Mouse (Mus musculus) neural tube, embryonic 12.5 days (tissue): Measurements from ENCODE around the gene Scfd1. TPM values are rescaled to one million over a fixed set of nuclear protein-coding genes. Genes with fewer than 3 reads are reported as not detected.

Experiments
- ATAC-seq: fragments of 200-750 bp; cut with Nextera tagmentation; 2 replicates; pipeline ENCODE4 v1.8.0; 2017; ENCODE audit warnings: low read depth, mild to moderate bottlenecking, moderate TSS enrichment, moderate library complexity; ENCODE audit not compliant: low FRiP score
- H3K27ac ChIP-seq: fragments of 300-500 bp; sonication (generic); 2 replicates; pipeline ENCODE4 v1.5.1; 2016
- H3K27me3 ChIP-seq: fragments of 300-500 bp; sonication (generic); replicated peaks from 2 replicates; pipeline ENCODE4 v1.6.1; 2016; ENCODE audit warnings: mild to moderate bottlenecking
- H3K36me3 ChIP-seq: fragments of 300-500 bp; sonication (generic); 2 replicates; pipeline ENCODE4 v1.6.1; 2016; ENCODE audit warnings: mild to moderate bottlenecking
- H3K4me1 ChIP-seq: fragments of 300-500 bp; sonication (generic); 2 replicates; pipeline ENCODE4 v1.6.1; 2016
- H3K4me2 ChIP-seq: fragments of 300-500 bp; sonication (generic); replicated peaks from 2 replicates; pipeline ENCODE4 v1.6.1; 2016; ENCODE audit warnings: mild to moderate bottlenecking
- H3K4me3 ChIP-seq: fragments of 300-500 bp; sonication (generic); 2 replicates; pipeline ENCODE4 v1.5.1; 2016
- H3K9ac ChIP-seq: fragments of 300-500 bp; sonication (generic); 2 replicates; pipeline ENCODE4 v1.6.1; 2016; ENCODE audit warnings: mild to moderate bottlenecking
- H3K9me3 ChIP-seq: fragments of 300-500 bp; sonication (generic); 2 replicates; pipeline ENCODE4 v1.6.1; 2016; ENCODE audit warnings: mild to moderate bottlenecking
- WGBS: fragments of 180-500 bp; shearing (Covaris S2); methylation state at CpG from one replicate; pipeline ENCODE4 v1.1.7; 2016; 5-methylcytosine and 5-hydroxymethylcytosine counted together
- polyA plus RNA-seq: library from polyadenylated mRNA; unstranded; fragments of >200 nt; fragmentation: Nextera tagmentation; extraction: Ambion mirVana; gene quantifications from 2 replicates; pipeline ENCODE4 v1.2.1, GENCODE M21; 2016

The Scfd1 gene
- polyA plus RNA-seq, 1 experiment from 2014 or later = 73.2 TPM

GRCm38 (mm10) chr12:51403987-51404586 lies 26.8 kb downstream of the Scfd1 start:
- ATAC-seq = no peak
- Histone ChIP-seq H3K27me3 (no peaks in the 10 kb centered on the region), H3K4me1 (no peaks in the 10 kb centered on the region), H3K36me3 (peaks cover 35% of the 10 kb centered on the region), H3K9me3 (no peaks in the 10 kb centered on the region), H3K4me3 (no peak overlapping the region), H3K9ac (no peak overlapping the region), H3K27ac (no peak overlapping the region), H3K4me2 (no peak overlapping the region)
- 62% methylated on average over 4 of the region's 4 CpGs for WGBS

GRCm38 (mm10) chr12:51411362-51411761 lies 34.1 kb downstream of the Scfd1 start:
- H3K9ac ChIP-seq = no peak overlapping the region
- H3K9me3 ChIP-seq = no peaks in the 10 kb centered on the region
- no peak for ATAC-seq
- 94% methylated on average over 4 of the region's 4 CpGs for WGBS
- H3K27ac ChIP-seq = no peak overlapping the region
- peaks cover 30% of the 10 kb centered on the region for H3K36me3 ChIP-seq
- no peaks in the 10 kb centered on the region for H3K4me1 ChIP-seq
- no peak overlapping the region for H3K4me3 ChIP-seq
- no peak overlapping the region for H3K4me2 ChIP-seq
- H3K27me3 ChIP-seq = no peaks in the 10 kb centered on the region

- no peak for ATAC-seq
- H3K9ac ChIP-seq = no peak overlapping the region
- H3K4me1 ChIP-seq = no peaks in the 10 kb centered on the region
- H3K27ac ChIP-seq = no peak overlapping the region
- H3K9me3 ChIP-seq = no peaks in the 10 kb centered on the region
- no peaks in the 10 kb centered on the region for H3K27me3 ChIP-seq
- H3K36me3 ChIP-seq = peaks cover 35% of the 10 kb centered on the region
- no peak overlapping the region for H3K4me3 ChIP-seq
- WGBS = 82% methylated on average over 2 of the region's 2 CpGs
- no peak overlapping the region for H3K4me2 ChIP-seq
Observed at GRCm38 (mm10) chr12:51437541-51437940, 60.2 kb downstream of the Scfd1 start.

- Histone ChIP-seq H3K9me3 (no peaks in the 10 kb centered on the region), H3K27ac (no peak overlapping the region), H3K9ac (no peak overlapping the region), H3K27me3 (no peaks in the 10 kb centered on the region), H3K4me1 (no peaks in the 10 kb centered on the region), H3K4me2 (no peak overlapping the region), H3K4me3 (no peak overlapping the region), H3K36me3 (peaks cover 35% of the 10 kb centered on the region)
- ATAC-seq = no peak
- 93% methylated on average over 2 of the region's 2 CpGs for WGBS
Observed at GRCm38 (mm10) chr12:51438311-51438710, 61.0 kb downstream of the Scfd1 start.

- 89% methylated on average over 2 of the region's 2 CpGs for WGBS
- H3K27ac ChIP-seq = no peak overlapping the region
- H3K27me3 ChIP-seq = no peaks in the 10 kb centered on the region
- no peaks in the 10 kb centered on the region for H3K4me1 ChIP-seq
- no peaks in the 10 kb centered on the region for H3K9me3 ChIP-seq
- H3K4me3 ChIP-seq = no peak overlapping the region
- ATAC-seq = no peak
- no peak overlapping the region for H3K9ac ChIP-seq
- H3K36me3 ChIP-seq = peaks cover 45% of the 10 kb centered on the region
- H3K4me2 ChIP-seq = no peak overlapping the region
Observed at GRCm38 (mm10) chr12:51449303-51449702, 72.0 kb downstream of the Scfd1 start.

GRCm38 (mm10) chr12:51470881-51471280 lies 93.6 kb downstream of the Scfd1 start:
- Histone ChIP-seq H3K27me3 (no peaks in the 10 kb centered on the region), H3K9ac (no peak overlapping the region), H3K4me1 (no peaks in the 10 kb centered on the region), H3K9me3 (no peaks in the 10 kb centered on the region), H3K36me3 (no peaks in the 10 kb centered on the region), H3K4me2 (no peak overlapping the region), H3K4me3 (no peak overlapping the region), H3K27ac (no peak overlapping the region)
- 91% methylated on average over 4 of the region's 4 CpGs for WGBS
- no peak for ATAC-seq

GRCm38 (mm10) chr12:51481246-51481645 lies 103.9 kb downstream of the Scfd1 start:
- H3K4me3 ChIP-seq = no peak overlapping the region
- no peak overlapping the region for H3K9ac ChIP-seq
- no peak for ATAC-seq
- no peak overlapping the region for H3K27ac ChIP-seq
- H3K36me3 ChIP-seq = no peaks in the 10 kb centered on the region
- no peaks in the 10 kb centered on the region for H3K27me3 ChIP-seq
- no peak overlapping the region for H3K4me2 ChIP-seq
- WGBS = 84% methylated on average over 2 of the region's 2 CpGs
- H3K4me1 ChIP-seq = no peaks in the 10 kb centered on the region
- peaks cover 3% of the 10 kb centered on the region; the same call in 1 of the 2 replicates for H3K9me3 ChIP-seq

GRCm38 (mm10) chr12:51492040-51492439 lies 114.7 kb downstream of the Scfd1 start:
- no peaks in the 10 kb centered on the region for H3K9me3 ChIP-seq
- no peak overlapping the region for H3K9ac ChIP-seq
- no peak overlapping the region for H3K4me3 ChIP-seq
- no peaks in the 10 kb centered on the region for H3K4me1 ChIP-seq
- no peaks in the 10 kb centered on the region for H3K36me3 ChIP-seq
- WGBS = 64% methylated on average over 7 of the region's 7 CpGs
- no peak for ATAC-seq
- H3K27me3 ChIP-seq = no peaks in the 10 kb centered on the region
- no peak overlapping the region for H3K4me2 ChIP-seq
- H3K27ac ChIP-seq = no peak overlapping the region

- Histone ChIP-seq H3K4me2 (no peak overlapping the region), H3K36me3 (no peaks in the 10 kb centered on the region), H3K9me3 (no peaks in the 10 kb centered on the region), H3K27ac (no peak overlapping the region), H3K27me3 (no peaks in the 10 kb centered on the region), H3K4me1 (no peaks in the 10 kb centered on the region), H3K4me3 (no peak overlapping the region), H3K9ac (no peak overlapping the region)
- 92% methylated on average over 11 of the region's 11 CpGs for WGBS
- ATAC-seq = no peak
Observed at GRCm38 (mm10) chr12:51493476-51493875, 116.2 kb downstream of the Scfd1 start.

- 93% methylated on average over 20 of the region's 20 CpGs for WGBS
- H3K9ac ChIP-seq = no peak overlapping the region
- no peaks in the 10 kb centered on the region for H3K9me3 ChIP-seq
- H3K36me3 ChIP-seq = no peaks in the 10 kb centered on the region
- no peak overlapping the region for H3K4me2 ChIP-seq
- ATAC-seq = no peak
- H3K4me3 ChIP-seq = no peak overlapping the region
- no peak overlapping the region for H3K27ac ChIP-seq
- no peaks in the 10 kb centered on the region for H3K4me1 ChIP-seq
- no peaks in the 10 kb centered on the region for H3K27me3 ChIP-seq
Observed at GRCm38 (mm10) chr12:51494641-51495040, 117.3 kb downstream of the Scfd1 start.

Other genes with a start within 250 kb of the Scfd1 start
- 35.3 and 35.4 TPM in 2 replicates for gene G2e3, start 29.4 kb upstream of the Scfd1 start, polyA plus RNA-seq
- 5.5 and 7.5 TPM in 2 replicates for gene Coch, start 215.8 kb downstream of the Scfd1 start, polyA plus RNA-seq